Mouse (Mus musculus) thymus, postnatal 36 days (tissue): ENCODE results near the gene Slc7a8.
A peak's percentile ranks its signal among the peaks of the same experiment; 100 is the strongest.

Source experiments
- DNase-seq, 2 experiments: peaks; one replicate each; pipeline ENCODE4 v3.0.0; 2022; ENCODE audit warnings: mixed read lengths in 2 of 2

Gene Slc7a8

DNA sequence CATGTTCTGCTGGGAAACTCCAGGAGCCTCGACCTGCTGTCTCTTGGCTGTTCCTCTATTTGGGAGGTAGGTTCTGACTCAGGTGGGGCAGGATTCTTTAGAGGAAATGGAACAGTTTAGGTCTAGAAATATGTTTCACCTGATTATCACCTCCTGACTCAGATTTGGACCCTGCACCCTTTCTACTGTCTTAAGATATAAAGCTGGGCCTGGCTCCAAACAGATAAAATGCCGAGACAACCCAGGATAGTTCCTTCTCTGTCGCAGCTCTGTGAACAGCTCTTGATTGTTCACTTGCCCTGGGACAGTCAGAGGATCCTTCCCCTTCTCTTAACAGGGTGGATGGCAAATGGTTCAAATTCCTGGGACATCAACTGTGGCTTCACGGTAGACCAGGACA lies 46.5 kb downstream of the Slc7a8 start:
- no peak for DNase-seq

DNA sequence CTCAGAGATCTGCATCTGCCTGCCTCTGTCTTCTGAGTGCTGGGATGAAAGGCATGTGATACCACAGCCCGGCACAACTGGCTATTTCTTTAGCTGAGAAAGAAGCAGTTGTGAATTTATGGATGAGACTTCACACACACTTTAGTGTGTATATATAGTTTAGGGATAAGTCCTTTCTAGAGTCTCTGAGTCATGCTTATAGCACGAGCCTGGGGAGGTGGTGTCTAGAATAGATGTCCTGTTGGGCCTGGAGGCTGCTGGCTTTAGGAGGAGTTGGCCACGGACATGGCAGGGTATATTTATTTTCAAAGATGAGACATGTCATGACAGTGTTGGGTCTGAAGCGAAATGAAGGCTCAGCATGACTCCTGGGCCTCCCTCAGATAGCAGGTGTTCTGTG lies 47.7 kb downstream of the Slc7a8 start:
- no peak for DNase-seq

DNA sequence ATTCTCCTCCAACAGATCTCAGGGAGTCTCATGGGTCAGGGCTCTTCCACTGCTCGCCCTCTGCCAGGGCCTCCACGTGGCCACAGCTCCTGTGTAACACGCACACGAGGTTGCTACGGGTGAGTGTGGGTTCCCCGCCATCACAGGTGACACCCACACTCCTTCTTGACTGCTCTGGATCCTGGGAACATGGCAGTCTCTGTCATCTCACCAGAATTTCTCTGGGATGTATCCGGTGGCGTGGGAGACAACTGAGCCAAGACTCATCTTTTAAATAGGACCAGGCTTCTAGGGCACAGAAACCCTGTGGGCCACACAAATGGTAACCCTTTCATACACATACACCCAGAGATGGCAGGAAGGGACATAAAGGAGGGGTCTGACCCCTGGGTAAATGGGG lies 49.5 kb downstream of the Slc7a8 start:
- no peak for DNase-seq

DNA sequence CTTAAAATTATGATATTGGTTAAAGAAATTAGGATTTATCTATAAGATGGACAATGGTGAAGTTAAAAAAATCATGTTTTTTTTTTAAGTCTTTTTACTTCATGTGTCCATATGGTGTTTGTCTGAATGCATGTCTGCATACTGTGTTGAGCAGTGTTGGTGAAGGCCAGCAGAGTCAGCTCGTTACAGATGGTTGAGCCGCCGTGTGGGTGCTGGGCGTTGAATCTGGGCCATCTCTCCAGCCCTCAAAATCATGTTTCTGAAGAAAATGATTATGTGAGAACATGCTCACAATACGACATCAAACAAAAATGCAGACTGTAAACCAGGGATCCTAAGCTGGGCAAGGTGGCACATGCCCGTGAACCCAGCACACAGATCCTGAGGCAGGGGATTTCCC lies 51.4 kb downstream of the Slc7a8 start:
- no peak for DNase-seq

DNA sequence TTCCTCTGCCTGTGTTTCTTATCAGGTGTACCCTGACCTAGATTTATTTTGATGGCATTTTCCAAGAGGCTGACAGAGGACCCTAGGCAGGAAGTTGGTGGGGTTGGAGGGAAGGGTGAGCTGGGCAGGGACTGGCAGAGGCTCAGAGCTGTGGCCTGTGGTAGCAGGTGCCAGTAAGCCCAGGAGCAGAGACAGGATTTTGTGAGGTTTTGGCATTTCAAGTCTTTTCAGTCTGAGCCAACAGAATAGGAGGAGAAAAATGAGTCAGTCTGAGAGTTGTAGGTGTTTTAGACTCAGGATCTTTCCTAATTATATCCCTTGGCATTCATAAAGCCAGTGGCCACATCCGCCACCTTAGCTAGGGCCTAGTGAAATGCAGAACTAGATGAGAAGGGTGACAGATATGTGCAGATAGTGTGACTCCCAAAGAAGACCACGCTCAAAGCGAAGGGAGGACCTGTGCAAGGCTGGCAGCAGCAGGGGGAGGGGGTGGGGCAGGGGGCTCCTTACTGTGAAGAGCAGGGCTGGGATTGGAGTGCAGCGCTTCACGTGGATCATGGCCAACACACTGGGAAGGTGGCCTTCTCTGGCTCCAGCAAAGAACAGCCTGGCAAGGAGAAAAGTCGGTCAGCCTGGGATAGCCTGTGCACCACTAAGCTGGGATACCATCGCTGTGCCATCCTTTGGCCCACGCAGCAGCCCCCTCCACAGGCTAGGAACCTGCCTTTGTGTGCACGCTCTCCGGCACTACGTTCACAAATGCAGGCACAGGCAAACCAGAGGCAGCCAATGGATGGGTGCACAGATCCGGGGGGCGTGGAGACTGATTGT lies 52.7 kb downstream of the Slc7a8 start:
- DNase-seq: no peak

DNA sequence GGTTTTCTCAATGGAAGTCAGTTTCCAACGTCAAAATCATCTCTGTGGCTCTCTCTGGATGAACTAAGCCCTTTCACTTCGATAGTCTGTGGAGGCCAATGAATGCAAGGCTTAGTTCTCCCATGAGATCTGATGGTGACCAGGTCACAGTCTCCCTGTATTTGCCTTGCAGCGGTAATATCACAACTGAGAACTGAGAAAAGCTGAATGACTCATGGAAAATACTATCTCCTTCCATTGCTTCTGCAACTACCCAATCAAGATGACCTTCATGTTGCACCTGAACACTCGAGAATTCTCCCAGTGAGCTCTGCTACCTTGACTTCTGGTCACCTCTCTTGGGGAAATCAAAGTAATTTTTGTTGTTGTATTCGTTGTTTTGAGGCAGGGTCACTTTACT lies 54.2 kb downstream of the Slc7a8 start:
- DNase-seq: no peak

DNA sequence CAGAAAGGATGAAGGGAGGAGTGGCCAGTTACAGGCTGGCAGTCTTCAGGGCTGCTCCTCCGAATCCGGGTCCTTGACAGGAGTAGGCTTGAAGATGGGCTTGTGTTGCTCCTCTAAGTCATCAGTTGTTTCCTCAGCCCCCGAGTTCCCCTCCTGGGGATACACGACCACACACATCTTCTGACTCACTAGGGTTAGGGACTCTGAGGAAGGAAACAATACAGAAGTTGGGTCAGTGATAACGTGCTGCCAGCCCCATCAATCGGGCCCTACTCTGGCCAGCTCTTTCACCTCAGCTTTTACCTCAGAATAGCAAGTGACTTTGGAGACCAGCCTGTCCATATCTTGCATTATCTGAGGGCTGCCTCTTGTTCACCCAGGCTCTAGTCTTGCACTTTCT lies 57.7 kb downstream of the Slc7a8 start:
- DNase-seq: no peak

DNA sequence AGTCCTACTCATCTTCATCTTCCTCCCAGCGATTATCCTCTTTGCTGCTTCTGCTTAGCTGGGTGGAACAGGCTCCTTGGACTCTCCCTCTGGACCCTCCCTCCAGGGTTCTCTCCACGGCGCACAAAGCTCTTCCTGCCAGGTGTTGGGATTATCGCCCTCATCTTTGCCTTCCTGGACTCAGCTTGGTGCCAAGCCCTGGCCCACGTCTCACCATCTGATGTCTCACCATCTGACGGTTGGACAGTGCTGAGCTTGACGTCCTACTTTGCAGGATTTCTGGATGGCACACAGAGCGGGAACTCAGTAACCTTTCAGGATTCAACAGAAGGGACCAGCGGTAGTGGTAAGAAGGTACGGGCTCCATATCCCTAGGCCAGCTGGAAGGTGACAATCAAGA lies 60.0 kb downstream of the Slc7a8 start:
- no peak for DNase-seq

DNA sequence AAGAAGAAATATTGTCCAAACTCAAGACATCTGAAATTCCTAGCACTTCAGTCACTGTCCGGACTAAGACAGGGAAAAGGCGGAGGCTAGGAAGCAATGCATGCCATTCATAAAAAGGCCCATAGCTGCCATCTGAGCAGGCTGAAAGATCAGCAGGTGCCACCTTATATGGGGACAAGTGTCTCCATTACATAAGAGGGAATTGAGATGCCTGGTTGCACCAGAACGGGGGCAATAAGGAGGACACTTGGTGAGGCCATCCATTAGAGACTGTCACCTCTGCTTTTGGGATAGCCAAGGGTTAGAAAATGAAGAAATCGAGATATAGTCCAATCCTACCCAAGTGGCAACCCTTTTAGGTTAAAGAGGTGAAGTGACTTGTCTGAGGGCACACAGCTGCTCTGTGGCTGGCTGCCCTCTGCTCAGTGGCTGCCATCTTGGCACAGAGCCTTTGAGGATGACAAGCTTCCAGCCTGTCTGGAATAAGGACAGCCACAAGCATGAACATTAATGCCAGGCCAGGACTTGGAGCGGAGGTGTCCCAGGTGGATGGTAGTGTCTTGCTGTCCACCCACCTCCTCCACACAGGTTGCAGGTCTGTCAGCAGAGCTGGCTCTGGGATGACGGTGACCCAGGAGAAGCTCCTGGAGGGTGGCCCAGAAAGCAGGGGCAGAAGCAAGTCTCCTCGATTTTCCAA lies 60.9 kb downstream of the Slc7a8 start:
- no peak for DNase-seq

DNA sequence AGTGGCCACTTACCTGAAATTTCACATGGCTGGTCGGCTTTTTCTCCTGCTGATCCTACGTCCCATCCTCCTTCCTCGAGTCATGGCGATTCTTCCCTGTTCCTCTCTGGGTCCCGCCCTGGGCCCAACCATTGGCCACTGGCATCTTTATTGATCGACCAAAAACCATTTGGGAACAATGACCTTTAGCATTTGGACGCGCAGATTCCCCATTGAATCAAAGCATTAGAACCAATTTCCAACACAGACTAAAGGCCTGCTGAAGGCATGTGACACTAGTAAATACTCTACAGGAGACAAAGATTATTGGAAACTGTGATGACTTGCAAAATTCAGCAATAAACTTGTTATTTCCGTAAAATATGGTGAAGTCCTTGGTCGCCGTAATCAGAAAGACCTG lies 61.7 kb downstream of the Slc7a8 start:
- no peak for DNase-seq

DNA sequence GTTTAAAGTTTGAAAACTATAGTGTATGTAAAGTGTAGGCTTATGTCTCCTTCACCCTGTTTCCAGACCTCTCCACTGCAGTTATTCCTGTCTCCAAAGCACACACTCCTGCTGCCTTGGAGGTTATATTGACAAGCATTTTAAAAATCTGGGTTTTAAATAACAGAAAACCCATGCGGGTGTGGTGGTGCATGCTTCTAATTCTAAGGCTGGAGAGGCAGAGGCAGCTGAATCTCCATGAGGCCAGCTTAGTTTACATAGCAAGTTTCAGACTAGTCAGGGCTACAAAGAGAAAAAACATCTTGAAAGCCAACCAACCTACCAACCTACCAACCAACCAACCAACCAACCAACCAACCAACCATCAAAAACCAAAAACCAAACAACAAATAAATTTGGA lies 66.3 kb downstream of the Slc7a8 start:
- DNase-seq: no peak

DNA sequence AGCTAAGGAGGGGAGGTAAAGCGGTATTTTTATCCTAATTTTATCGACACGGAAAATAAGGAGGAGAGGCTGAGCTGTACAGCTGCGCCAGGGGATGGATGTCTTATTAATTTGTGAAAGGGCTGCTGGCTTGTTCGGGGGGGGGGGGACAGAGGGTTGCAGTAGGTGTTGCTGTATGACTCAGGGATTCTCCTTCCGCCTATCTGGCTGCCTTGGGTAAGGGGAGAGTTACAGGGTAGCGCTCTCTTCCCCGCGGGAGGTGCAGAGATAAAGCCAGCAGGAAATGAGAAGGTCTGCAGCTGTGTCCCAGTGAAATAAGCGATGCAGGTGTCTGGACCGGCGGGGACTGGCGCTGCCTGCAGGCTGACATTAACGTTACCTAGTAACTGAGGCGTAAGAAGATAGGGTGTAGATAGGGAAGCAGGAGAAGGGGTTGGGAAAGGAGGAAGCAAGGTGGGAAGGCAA lies 67.1 kb downstream of the Slc7a8 start:
- peak; percentile 62 to 76 for DNase-seq

DNA sequence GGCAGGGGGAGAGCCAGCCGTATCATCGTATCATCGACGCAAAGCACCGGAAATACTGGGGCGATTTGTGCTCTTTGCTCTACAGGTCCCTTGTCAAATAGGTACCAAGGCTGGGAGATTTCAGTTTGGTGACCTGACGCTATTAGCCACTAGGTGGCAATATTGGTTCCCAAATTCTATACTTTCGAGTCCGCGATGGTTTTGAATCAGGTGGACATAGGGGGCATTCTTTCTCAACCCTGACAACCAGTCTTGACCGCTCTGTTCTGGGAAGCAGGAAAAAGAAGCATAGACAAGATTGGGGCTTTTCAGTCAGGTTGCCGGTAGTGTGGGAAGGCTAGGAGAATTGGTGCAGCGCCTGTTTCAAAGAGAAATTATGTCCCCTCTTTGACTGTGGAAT lies 67.6 kb downstream of the Slc7a8 start:
- peak; percentile 57 to 58 for DNase-seq

DNA sequence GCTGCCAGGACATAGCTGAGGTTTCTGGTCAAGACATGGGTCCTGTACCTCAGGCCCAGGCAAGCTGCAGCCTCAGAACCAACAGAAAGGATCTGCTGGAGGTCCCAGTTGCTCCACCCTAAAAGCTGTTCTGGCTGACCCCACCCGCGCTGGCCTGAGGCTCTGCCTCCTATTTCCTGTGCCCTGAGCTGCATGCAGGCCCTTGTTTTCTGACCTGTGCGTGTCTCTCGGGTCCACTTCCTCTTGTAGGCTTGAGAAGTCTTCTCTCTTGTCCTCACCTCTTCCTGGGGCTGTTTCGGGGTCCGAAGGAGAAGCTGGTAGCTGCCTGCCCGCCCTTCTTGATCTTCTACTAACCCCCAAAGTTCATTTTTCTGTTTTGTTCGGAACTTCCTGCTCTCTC lies 68.9 kb downstream of the Slc7a8 start:
- DNase-seq: no peak

DNA sequence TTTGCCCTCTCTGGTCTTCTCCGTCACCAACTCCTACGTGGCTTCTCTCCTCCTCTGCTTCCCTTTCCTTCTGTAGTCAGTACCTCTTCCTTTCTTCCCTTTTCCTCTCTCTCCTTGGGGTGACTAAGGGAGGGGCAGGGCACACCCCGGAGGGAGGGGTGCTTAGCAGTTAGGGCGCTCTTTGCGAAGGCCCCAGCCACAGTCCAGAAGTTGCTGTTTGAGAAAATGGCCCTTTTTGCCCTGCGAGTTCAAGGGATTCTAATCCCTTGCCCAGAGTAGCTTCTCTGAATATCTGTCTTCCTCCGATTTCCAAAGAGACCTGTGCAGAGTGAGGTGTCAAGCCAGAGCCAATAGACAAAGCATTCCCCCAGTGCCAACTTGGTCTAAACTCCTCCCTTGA lies 69.7 kb downstream of the Slc7a8 start, which contains the start of gene Cebpe:
Gene Cebpe, minus strand, starts transcription at position 101 of the 400 bp plus-strand sequence.
- no peak for DNase-seq

DNA sequence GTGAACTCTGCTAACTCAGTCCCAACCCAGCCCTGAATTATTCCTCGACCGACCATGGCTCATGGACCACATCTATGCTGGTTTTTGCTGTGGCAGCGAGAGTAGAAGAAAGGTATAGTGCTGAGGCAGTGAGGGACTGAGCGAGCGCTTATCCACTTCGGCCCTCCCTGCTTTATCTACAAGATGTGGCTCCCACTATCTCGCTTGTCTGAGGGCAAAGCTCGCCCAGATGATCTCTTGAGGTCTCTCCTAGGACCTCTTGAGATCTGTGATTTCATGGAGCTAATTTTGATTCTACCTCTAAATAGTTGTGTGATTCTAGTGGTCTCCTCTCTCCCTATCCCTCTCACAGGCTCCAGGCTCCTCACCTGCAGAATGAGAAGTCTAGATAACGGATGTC lies 72.7 kb downstream of the Slc7a8 start:
- DNase-seq: no peak

DNA sequence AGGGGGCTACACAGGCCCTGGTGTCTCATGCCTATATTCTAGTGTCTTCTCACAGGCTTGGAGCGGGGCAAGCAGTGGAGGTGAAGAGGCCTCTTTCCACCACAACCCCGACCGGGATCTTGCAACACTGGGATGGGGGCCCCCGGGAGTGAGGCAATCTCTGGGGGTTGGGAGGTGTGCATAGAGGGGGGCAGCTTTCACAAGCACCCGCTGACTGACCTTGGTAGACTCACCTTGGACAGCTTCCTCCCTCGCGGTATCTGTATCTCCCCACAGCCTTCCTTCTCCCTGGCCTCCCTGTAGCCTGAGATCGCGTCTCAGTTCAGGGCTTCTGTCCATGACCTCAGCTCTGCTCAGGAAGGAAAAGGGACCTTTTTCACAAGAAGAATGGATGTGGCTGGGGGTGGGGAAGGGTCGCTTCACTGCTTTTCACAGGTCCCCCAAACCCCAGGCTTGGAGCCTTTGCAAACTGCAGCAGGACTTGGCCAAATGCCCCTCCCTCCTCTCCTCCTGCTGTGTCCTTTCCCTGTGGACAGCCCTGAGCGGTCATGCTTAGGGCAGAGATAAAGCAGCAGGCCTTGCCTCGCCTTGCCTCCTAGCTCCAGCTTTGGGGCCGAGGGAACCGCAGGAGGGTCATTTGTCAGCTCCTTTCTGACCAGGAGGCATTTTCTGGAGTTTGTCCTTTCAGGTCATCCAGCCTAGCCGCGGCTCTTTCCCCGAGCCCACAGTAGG lies 75.0 kb downstream of the Slc7a8 start:
- DNase-seq: no peak

DNA sequence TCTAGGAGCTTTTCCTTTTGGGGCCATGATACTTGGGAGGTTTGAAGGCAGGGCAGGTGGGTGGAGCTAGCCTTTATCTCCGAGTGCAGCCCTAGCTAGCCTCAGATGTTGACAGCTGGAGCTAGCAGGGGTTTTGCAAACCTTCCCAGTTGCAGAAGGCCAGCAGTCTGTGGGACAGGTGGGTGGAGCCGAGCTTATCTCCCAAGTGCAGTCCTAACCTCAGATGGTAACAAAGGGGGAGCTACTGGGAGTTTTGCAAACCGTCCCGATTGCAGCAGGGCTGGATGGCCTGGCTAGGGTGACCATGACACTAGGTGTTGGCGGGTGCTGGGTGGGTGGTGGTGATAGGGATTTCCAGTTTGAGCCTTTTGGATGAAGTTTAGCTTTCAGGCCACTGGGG lies 75.9 kb downstream of the Slc7a8 start:
- DNase-seq: no peak

DNA sequence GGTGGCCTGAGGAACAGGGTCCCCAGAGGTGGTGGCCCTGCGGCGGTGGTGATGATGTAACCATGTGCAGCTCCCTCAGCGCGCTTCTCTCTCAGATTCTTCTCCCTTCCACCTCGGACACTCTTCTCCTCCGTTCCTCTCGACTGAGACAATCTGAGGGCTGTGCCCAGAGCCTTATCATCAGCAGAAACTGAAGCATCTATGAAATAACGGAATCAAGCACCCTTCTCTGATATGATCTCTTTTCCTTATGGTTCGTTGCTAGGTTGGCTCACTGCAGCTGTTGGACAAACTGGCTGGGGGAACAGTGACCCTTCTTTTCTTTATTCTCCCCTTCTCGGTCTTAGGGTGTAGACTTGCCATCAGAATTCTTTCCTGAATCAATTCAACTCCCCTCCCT lies 78.5 kb downstream of the Slc7a8 start:
- no peak for DNase-seq

DNA sequence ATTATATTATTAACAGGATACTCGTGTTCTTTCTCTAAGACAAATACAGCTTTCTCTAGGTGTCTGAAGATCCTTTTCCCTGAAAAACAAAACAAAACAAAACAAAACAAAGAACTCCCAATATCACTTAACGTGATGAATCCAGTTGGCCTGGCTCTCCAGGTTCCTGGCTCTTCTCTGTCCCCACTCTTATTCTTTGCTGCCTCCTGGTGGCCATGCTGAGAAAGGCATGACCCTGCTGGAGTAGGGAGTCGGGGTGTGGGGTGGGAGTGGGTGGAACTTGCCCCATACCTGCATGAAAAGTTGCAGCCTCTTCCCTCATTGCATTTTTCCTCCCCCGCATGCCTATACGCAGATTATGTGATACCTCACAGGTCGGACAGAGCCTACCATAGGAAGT lies 80.4 kb downstream of the Slc7a8 start:
- DNase-seq: peak; percentile 83 to 85

DNA sequence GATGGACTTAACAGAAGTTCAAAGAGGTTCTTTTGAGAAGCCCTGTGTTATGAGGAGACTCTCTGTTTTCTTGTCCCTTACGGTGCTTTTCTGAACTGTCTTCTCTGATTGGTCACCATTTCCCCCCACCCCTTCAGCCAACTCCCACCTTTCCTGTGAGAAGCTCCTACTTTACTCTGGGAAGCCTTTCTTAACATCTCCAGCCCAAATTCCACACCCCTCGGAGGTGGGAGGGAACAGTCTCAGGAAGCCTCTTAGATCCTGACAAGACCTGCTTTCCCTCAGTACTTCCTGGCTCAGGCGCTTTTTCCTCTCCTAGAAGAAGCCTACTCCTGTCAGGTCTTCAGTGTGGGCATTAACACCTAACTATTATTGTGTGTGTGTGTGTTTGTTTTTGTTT lies 82.2 kb downstream of the Slc7a8 start:
- no peak for DNase-seq

DNA sequence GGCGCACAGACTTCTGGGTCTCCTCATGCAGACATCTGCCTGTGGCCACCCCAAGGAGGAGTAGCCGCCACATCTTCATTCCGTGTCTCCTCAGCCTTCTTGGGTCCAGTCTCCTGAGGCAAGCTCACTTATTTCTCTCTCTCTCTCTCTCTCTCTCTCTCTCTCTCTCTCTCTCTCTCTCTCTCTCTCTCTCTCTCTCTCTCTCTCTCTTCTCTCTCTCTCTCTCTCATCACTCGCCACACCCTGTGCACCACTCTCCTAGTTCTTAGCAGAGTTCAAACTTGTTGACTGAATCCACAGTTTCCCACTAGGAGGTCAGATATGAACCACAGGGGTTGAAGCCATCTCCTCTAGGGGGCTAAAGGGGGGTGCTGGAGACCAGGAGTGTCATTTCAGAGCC lies 83.0 kb downstream of the Slc7a8 start, which contains the start of gene Gm29776:
Gene Gm29776, minus strand, starts transcription at position 101 of the 400 bp plus-strand sequence.
- no peak for DNase-seq

DNA sequence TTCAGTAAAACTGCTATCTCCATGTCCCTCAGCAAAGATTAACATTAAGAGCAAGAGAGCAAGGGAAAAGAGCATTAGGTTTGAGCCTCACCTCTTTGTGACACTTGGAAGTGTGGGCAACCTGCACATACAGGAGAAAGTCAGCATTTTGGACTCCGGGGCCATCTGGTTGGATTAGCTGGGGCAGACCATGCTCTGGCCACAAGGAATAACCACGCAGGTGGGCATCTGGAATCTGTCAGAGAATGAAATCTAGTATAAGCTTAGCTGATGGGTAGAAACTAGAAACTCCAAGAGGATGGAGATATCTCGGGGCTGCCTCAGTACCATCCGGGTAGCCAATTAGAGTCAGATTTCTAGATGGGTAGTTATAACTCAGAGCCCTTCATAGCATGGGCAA lies 85.0 kb downstream of the Slc7a8 start:
- no peak for DNase-seq

DNA sequence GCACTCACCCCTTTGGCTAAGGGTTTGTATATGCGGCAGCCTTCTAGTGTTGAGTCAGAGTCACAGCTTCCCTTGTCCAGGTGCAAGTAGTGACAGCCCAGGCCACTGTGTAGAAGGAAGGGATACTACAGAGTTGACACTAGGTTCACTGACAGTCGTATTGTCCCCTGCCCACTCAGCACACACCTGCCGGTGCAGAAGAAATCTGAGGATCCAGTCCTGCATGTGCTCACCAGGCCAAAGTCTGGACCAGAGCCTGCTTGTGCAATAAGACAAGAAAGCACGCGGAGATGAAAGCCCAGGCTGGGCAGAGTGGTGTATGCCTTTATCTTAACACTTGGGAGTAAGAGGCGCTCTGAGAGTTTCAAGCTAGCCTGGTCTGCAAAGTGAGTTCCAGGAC lies 86.7 kb downstream of the Slc7a8 start:
- DNase-seq: no peak
